Mouse (Mus musculus): Measurements from ENCODE around the gene Ltk. TPM values are rescaled to one million over a fixed set of nuclear protein-coding genes. Genes with fewer than 3 reads are reported as not detected.

Ltk gene
- polyA plus RNA-seq, 1 experiment from 2014 or later: 0.29 TPM

DNA sequence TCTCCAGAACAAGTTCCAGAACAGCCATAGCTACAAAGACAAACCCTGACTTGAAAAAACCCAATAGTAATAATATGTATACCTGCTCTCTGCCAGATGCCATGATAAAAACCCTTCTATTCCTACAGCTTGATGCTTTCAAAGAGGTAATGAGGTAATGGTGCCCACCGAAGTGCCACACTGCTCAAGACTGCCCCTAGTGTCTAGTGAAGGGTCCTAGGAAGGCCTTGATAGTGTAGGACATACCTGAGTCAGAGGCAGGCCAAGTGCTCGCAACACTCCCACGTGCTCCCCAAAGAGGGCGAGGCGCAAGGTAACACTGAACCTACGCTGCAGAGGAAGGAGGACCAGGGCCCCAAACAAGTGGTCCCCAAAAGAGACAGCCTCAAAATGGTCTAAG is 7.0 kb upstream of the Ltk start:
- 91% methylated on average over 6 of the region's 6 CpGs for WGBS
- ATAC-seq (no peak), DNase-seq (ENCODE audit: low spot score) (no peak)

DNA sequence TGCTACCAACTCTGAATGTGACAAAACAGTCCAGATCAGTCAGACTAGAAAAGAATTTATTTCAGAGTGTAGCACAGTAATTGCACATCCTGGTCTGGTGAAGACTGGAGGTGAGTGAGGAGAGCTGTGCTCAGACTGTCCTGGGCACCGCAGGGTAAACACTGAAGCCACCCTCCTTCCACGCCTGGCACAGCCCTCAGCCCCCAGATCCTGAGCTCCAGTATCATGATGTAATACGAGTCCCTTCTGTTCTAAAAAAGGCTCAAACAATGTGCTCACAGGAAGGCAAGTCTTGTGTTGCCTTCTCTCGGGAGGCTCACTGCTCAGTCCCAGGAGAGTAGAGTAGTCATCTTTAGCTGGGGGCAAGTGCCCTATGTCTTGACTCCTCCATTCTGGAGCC is 3.7 kb upstream of the Ltk start:
- Histone ChIP-seq H3K36me3 (ENCODE audit: control insufficient read depth, insufficient read depth, low read length) (peaks cover 37% of the 10 kb centered on the region), H3K27ac (ENCODE audit: low read depth, low read length) (no peak overlapping the region), H3K9me3 (replicated peaks; ENCODE audit: control insufficient read depth, low read length) (no peaks in the 10 kb centered on the region), H3K4me3 (ENCODE audit: low read depth, low read length) (no peak overlapping the region), H3K27me3 (replicated peaks; ENCODE audit: control insufficient read depth, insufficient read depth, low read length) (peaks cover 18% of the 10 kb centered on the region), H3K9ac (ENCODE audit: low read length) (no peak overlapping the region), H3K4me1 (ENCODE audit: control insufficient read depth, insufficient read depth, low read length) (no peaks in the 10 kb centered on the region), H3K4me2 (ENCODE audit: low read length) (no peak overlapping the region)
- 66% methylated on average over 4 of the region's 4 CpGs for WGBS
- ATAC-seq (no peak), DNase-seq (ENCODE audit: low spot score) (no peak)

More for the DNA sequence above, 7.0 kb upstream of the Ltk start:
- Histone ChIP-seq H3K4me3 (ENCODE audit: low read depth, low read length) (no peak overlapping the region), H3K27ac (ENCODE audit: low read depth, low read length) (no peak overlapping the region), H3K36me3 (ENCODE audit: control insufficient read depth, insufficient read depth, low read length) (peaks cover 70% of the 10 kb centered on the region), H3K27me3 (replicated peaks; ENCODE audit: control insufficient read depth, insufficient read depth, low read length) (no peaks in the 10 kb centered on the region), H3K9ac (ENCODE audit: low read length) (no peak overlapping the region), H3K4me2 (ENCODE audit: low read length) (no peak overlapping the region), H3K9me3 (replicated peaks; ENCODE audit: control insufficient read depth, low read length) (no peaks in the 10 kb centered on the region), H3K4me1 (ENCODE audit: control insufficient read depth, insufficient read depth, low read length) (no peaks in the 10 kb centered on the region)

DNA sequence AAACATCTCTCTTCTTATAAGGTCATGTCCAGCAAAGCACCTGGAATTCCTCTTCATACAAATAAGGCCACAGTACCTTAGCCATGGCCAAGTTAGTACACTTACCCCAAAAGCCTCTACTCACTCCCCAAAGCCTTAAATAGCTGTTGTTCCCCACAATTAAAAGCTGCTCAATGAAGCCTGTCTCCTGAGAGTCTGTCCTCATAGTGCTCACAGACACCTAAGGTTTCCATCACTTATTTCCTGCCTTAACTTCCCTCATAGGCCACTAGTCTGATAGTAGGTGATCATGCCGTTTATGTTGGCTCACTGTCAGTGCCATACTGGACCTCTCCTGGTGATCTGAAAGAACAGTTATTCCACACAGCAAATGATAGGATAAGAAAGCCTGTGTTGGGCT is 2.0 kb upstream of the Ltk start:
- no peak overlapping the region for H3K4me2 ChIP-seq (ENCODE audit: low read length)
- H3K9me3 ChIP-seq (replicated peaks; ENCODE audit: control insufficient read depth, low read length): no peaks in the 10 kb centered on the region
- no peak for ATAC-seq
- peaks cover 27% of the 10 kb centered on the region for H3K36me3 ChIP-seq (ENCODE audit: control insufficient read depth, insufficient read depth, low read length)
- H3K27ac ChIP-seq (ENCODE audit: low read depth, low read length): no peak overlapping the region
- peaks cover 6% of the 10 kb centered on the region; the same call in 1 of the 2 replicates for H3K4me1 ChIP-seq (ENCODE audit: control insufficient read depth, insufficient read depth, low read length)
- H3K27me3 ChIP-seq (replicated peaks; ENCODE audit: control insufficient read depth, insufficient read depth, low read length): peaks cover 32% of the 10 kb centered on the region
- no peak overlapping the region for H3K4me3 ChIP-seq (ENCODE audit: low read depth, low read length)
- WGBS: 87% methylated on average over 1 of the region's 1 CpGs
- no peak for DNase-seq (ENCODE audit: low spot score)
- no peak overlapping the region for H3K9ac ChIP-seq (ENCODE audit: low read length)

DNA sequence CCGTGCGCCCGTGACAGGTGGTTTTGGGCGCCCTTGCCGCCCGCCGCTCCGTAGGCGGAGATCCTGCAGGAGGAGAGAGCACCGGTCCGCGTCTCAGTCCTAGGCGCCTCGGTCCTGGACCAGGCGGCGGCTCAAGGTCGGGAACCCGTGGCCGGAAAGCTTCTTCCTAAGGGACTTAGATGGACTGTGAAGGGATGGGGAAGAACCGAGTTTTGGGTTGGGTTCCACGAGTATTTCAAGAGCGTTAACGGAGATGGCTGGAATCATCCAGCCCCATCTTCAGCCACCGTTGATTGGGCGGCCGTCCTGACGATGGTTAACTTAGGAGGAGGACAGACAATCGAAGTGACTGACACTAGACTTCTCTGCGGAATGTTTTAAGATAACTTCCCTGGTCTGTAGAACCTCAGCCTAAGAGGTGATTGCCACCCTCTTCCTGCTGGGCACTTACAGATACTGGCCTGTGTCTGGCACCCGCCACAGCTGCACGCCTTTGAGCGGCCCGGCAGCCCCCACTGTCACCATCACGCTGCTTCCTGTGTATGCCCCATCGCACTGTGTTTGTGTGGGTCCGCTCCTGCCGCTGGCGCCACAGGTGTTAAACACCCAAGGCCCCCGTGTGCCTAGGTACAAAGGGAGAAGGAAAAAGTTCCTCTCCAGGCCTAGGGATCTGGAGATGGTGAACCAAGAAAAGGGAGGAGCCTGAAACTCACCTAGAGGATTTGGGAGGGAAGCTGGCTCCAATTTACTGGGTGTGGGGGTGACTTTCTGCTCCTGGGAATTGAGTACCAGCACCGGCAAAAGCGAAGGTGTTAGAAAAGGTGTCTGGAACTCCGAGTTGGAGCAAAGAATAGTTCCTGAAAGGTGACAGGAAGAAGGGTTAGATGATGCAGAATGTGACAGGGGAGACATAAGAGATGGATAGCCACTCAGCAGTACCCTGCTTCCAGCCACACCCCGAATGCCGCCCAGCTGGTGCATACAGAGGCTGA is 1.1 kb downstream of the Ltk start:
- 6% methylated on average over 44 of the region's 44 CpGs for WGBS

DNA sequence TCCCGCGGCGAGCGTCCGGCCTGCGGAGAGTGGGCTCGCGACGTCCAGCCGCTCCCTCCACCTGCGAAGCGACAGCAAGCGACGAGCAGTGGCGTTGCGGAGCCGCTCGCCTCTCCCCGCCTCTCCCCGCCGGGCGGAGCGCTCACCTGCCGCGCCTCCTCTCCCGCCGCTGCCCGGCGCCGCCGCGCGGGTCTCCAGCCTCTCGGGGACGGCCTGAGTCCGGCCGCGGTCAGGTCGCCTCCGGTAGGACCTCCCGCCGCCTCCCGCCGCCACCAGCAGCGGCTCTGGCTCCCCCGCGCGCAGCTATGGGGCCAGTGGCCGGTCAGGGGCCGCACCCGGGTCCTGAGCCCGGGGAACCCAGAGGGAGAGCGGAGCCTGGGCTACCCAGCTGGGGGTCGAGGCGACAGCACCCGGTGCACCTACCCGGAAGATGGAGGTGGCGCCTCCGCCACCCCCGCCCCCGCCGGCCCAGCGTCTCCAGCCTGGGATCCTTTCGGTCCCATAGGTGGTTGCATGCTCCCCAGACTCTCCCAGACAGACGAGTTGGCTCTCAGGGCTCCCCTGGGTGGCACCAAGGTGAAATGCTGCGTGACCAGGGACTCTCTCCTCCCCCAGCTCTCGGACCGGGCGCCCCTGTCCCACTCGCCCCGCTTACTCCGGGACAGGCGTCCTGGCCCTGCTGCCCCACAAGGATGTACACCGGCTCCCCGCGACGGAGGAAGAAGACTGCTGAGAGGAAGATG is 2.0 kb downstream of the Ltk start:
- Histone ChIP-seq H3K9me3 (replicated peaks; ENCODE audit: control insufficient read depth, low read length) (no peaks in the 10 kb centered on the region), H3K9ac (ENCODE audit: low read length) (peak overlapping the region; percentile 65), H3K27ac (ENCODE audit: low read depth, low read length) (no peak overlapping the region), H3K27me3 (replicated peaks; ENCODE audit: control insufficient read depth, insufficient read depth, low read length) (peaks cover 35% of the 10 kb centered on the region), H3K36me3 (ENCODE audit: control insufficient read depth, insufficient read depth, low read length) (no peaks in the 10 kb centered on the region), H3K4me2 (ENCODE audit: low read length) (peak overlapping the region; percentile 100), H3K4me1 (ENCODE audit: control insufficient read depth, insufficient read depth, low read length) (peaks cover 6% of the 10 kb centered on the region; the same call in 1 of the 2 replicates), H3K4me3 (ENCODE audit: low read depth, low read length) (peak overlapping the region; percentile 58)
- under 1% methylated on average over 56 of the region's 77 CpGs for WGBS
- DNase-seq (ENCODE audit: low spot score): no peak
- ATAC-seq: peak; percentile 53

More for the DNA sequence above, 1.1 kb downstream of the Ltk start:
- Histone ChIP-seq H3K36me3 (ENCODE audit: control insufficient read depth, insufficient read depth, low read length) (peaks cover 8% of the 10 kb centered on the region; the same call in 1 of the 2 replicates), H3K27ac (ENCODE audit: low read depth, low read length) (no peak overlapping the region), H3K4me3 (ENCODE audit: low read depth, low read length) (peak overlapping the region; percentile 58), H3K4me2 (ENCODE audit: low read length) (peak overlapping the region; percentile 100), H3K27me3 (replicated peaks; ENCODE audit: control insufficient read depth, insufficient read depth, low read length) (peaks cover 35% of the 10 kb centered on the region), H3K9me3 (replicated peaks; ENCODE audit: control insufficient read depth, low read length) (no peaks in the 10 kb centered on the region), H3K9ac (ENCODE audit: low read length) (peak overlapping the region; percentile 65), H3K4me1 (ENCODE audit: control insufficient read depth, insufficient read depth, low read length) (peaks cover 6% of the 10 kb centered on the region; the same call in 1 of the 2 replicates)
- ATAC-seq (peak; percentile 24; the same call in 1 of the 2 replicates), DNase-seq (ENCODE audit: low spot score) (no peak)

DNA sequence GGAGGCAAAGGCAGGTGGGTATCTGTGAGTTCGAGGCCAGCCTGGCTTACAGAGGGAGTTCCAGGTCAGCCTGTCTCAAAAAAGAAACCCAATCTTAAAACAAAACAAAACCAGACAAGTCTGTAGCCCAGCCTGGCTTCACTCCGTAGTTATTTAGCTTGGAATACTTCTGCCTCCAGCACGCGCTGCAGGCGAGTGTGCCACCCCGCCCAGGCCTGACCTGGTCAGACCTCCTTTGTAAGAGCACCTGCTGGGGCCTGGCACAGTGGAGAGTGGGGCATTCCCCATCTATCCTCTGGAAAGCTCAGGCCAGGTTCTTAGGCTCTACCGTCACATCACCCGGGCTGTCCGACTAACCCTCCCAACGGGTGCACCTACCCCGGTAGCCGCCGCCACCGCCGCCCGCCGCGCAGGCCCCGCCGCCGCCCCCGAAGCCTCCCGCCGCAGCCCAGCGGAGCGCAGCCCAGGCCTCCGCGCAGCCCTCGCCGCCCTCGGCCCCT is 2.6 kb downstream of the Ltk start:
- Histone ChIP-seq H3K27ac (ENCODE audit: low read depth, low read length) (no peak overlapping the region), H3K36me3 (ENCODE audit: control insufficient read depth, insufficient read depth, low read length) (no peaks in the 10 kb centered on the region), H3K9me3 (replicated peaks; ENCODE audit: control insufficient read depth, low read length) (no peaks in the 10 kb centered on the region), H3K4me2 (ENCODE audit: low read length) (peak overlapping the region; percentile 100), H3K9ac (ENCODE audit: low read length) (peak overlapping the region; percentile 65), H3K4me3 (ENCODE audit: low read depth, low read length) (peak overlapping the region; percentile 58), H3K27me3 (replicated peaks; ENCODE audit: control insufficient read depth, insufficient read depth, low read length) (peaks cover 35% of the 10 kb centered on the region), H3K4me1 (ENCODE audit: control insufficient read depth, insufficient read depth, low read length) (peaks cover 6% of the 10 kb centered on the region; the same call in 1 of the 2 replicates)
- WGBS: 4% methylated on average over 19 of the region's 31 CpGs
- ATAC-seq (peak; percentile 43), DNase-seq (ENCODE audit: low spot score) (no peak)

DNA sequence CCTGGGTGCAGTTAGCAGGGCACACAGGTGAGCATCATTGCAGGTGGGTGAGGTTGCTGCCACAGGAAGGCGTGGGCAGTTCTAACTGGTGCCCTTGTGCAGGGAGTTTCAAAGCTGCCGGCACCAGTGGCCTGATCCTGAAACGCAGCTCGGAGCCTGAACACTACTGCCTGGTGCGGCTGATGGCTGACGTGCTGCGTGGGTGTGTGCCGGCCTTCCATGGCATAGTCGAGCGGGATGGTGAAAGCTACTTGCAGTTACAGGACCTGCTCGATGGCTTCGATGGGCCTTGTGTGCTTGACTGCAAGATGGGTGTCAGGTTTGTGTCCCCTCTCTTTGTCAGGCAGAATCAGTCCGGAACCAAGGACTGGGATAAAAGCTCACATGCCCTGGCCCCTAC is 11.0 kb downstream of the Ltk start:
- H3K27ac ChIP-seq (ENCODE audit: low read depth, low read length): no peak overlapping the region
- ATAC-seq: no peak
- no peaks in the 10 kb centered on the region for H3K9me3 ChIP-seq (replicated peaks; ENCODE audit: control insufficient read depth, low read length)
- 0 out of 2 replicates have a peak, but pooled peaks cover 3% of the 10 kb centered on the region for H3K4me1 ChIP-seq (ENCODE audit: control insufficient read depth, insufficient read depth, low read length)
- no peak for DNase-seq (ENCODE audit: low spot score)
- H3K9ac ChIP-seq (ENCODE audit: low read length): no peak overlapping the region
- peaks cover 16% of the 10 kb centered on the region for H3K27me3 ChIP-seq (replicated peaks; ENCODE audit: control insufficient read depth, insufficient read depth, low read length)
- H3K4me2 ChIP-seq (ENCODE audit: low read length): no peak overlapping the region
- H3K4me3 ChIP-seq (ENCODE audit: low read depth, low read length): no peak overlapping the region
- WGBS: 76% methylated on average over 13 of the region's 13 CpGs
- H3K36me3 ChIP-seq (ENCODE audit: control insufficient read depth, insufficient read depth, low read length): no peaks in the 10 kb centered on the region

DNA sequence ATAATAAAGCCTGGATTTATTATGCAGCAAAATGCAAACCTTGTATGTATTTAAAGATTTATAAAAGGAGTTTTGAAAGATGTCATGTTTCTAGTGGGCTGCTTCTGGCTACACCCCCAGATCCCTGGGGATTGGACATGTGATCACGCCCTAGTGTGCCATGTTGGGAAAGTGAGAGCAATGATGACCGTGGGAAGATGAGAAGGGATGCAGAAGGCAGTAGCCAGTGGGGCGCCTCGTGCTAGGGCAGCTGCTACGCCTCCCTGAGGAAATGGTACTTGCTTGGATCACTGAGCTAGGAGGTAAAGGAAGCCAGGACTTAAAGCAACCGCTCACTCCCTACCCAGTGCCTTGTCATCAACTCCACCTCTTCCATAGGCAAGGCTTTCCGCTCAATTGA is 12.7 kb downstream of the Ltk start:
- no peaks in the 10 kb centered on the region for H3K36me3 ChIP-seq (ENCODE audit: control insufficient read depth, insufficient read depth, low read length)
- peaks cover 33% of the 10 kb centered on the region for H3K27me3 ChIP-seq (replicated peaks; ENCODE audit: control insufficient read depth, insufficient read depth, low read length)
- no peak overlapping the region for H3K9ac ChIP-seq (ENCODE audit: low read length)
- no peak overlapping the region for H3K27ac ChIP-seq (ENCODE audit: low read depth, low read length)
- DNase-seq (ENCODE audit: low spot score) (no peak), ATAC-seq (no peak)
- 86% methylated on average over 7 of the region's 7 CpGs for WGBS
- peaks cover 9% of the 10 kb centered on the region; the same call in 1 of the 2 replicates for H3K4me1 ChIP-seq (ENCODE audit: control insufficient read depth, insufficient read depth, low read length)
- H3K9me3 ChIP-seq (replicated peaks; ENCODE audit: control insufficient read depth, low read length): no peaks in the 10 kb centered on the region
- H3K4me2 ChIP-seq (ENCODE audit: low read length): no peak overlapping the region
- H3K4me3 ChIP-seq (ENCODE audit: low read depth, low read length): no peak overlapping the region

Data from forebrain, embryonic 14.5 days (tissue).